Mouse (Mus musculus) left cerebral cortex, adult 2 months (tissue): Measurements from ENCODE around the gene Ankrd31. TPM values are rescaled to one million over a fixed set of nuclear protein-coding genes. Genes with fewer than 3 reads are reported as not detected.
A peak's percentile ranks its signal among the peaks of the same experiment; 100 is the strongest.

Source experiments
- DNase-seq, 2 experiments: peaks; one replicate each; pipeline ENCODE4 v3.0.0; 2021 to 2022; ENCODE audit warnings: low spot score in 2 of 2, mixed read lengths in 1 of 2; ENCODE audit errors: extremely low spot score in 1 of 2
- H3K27ac ChIP-seq: fragments of 200-600 bp; 2 replicates; pipeline ENCODE4 v1.8.1; 2022
- H3K4me3 ChIP-seq: fragments of 200-600 bp; 2 replicates; pipeline ENCODE4 v1.8.1; 2022
- CTCF ChIP-seq: fragments of 200-600 bp; IDR thresholded peaks from 2 replicates; pipeline ENCODE4 v1.8.1; 2022; ENCODE audit warnings: antibody characterized with exemption, mild to moderate bottlenecking, moderate library complexity
- intact Hi-C: fragments of 180-260 bp; cut with DNase I; formaldehyde crosslinking; loops from one replicate; pipeline ENCODE4 v1.15.1; 2025
- long read RNA-seq, 2 experiments: library from polyadenylated mRNA; stranded (forward); transcript quantifications; one replicate each; pipeline ENCODE4 v2.0.0; 2021; ENCODE audit warnings: borderline mapping rate in 2 of 2
- total RNA-seq, 2 experiments: library from RNA; stranded (reverse); gene quantifications; 2 replicates each; pipeline ENCODE4 v1.2.3; 2021

Ankrd31 gene
- under 1 TPM in 1 of 2 experiments, not detected in 1; 0.57 TPM for total RNA-seq
- long read RNA-seq, experiment 1: 0 reads
- long read RNA-seq, experiment 2: 0 reads

DNA sequence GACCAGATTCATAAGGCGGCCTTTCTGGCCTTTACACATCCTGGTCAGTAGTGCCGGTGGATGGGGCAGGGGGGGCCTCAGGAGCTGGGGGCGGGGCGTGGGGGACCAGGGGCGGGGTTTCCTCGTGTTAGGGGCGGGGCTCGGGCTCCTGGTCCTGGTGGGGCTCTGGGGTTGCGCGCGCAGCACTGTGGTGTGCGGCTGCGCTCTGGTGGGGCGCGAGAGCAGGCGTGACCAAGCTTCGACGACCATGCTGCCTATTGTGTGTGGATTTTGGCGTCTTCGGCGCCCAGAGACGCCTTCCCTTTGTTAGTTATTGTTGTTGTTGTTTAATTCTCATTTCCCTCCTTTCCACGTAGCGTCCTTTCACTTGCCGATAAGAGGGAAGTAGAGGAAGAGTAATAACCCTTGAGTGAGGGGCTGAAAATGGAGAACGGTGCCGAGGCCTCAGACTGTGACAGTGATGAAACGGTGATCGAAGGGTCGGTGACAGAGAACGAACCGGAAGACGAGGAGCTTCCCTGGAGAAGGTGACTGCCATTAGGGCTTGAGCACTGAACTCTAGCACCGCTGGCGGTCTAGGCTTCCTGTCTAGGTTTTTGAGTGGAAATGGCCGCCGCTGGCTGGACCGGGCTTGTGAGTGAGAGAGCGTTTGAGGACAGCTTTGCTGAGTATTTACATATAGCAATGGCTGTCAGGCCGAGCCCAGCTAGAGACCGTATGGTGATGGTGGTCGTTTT is at the start of gene Ankrd31:
Ankrd31 (plus strand) TSS at position 164 of the 737 bp plus-strand sequence.
- DNase-seq: no peak
- Histone ChIP-seq H3K27ac (no peak within 1 kb of the TSS), H3K4me3 (no peak within 1 kb of the TSS)
- intact Hi-C loops: no loop called here
- no peak for TF ChIP-seq CTCF

DNA sequence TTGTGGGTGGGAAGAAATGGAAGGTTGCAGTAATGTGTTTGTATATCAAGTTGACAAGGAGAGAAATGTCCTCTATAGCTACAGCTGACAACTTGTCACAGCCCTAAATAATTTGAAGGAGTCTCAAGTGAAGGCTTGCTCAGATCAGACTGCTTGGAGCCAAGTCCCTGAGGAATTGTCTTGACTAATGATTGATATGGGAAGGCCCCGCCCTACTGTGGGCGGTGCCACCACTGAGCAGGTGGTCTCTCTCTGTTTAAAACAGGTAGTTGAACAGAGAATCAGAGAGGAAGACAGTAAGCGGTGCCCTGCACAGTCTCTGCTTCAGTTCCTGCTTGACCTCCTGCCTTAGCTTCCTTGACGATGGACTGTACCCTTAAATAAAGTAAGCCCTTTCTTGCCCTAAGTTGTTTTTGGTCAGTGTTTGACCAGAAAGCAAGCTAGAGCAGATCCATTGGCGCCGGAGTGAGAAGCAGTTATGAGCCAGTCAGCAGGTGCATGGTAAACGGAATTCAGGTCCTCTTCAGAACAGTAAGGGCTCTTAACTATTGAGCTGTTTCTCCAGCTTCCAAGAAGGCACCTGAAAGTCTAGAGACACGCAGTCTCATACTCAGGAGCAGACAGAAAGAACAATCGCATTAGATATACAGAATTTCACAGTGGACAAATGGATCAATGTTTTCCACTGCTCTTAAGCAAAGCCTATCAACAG is 45.3 kb upstream of the Ankrd31 start:
- no peak for DNase-seq
- Histone ChIP-seq H3K4me3 (no peak overlapping the region), H3K27ac (no peak overlapping the region)
- intact Hi-C loops: no loop called here
- TF ChIP-seq CTCF: no peak

DNA sequence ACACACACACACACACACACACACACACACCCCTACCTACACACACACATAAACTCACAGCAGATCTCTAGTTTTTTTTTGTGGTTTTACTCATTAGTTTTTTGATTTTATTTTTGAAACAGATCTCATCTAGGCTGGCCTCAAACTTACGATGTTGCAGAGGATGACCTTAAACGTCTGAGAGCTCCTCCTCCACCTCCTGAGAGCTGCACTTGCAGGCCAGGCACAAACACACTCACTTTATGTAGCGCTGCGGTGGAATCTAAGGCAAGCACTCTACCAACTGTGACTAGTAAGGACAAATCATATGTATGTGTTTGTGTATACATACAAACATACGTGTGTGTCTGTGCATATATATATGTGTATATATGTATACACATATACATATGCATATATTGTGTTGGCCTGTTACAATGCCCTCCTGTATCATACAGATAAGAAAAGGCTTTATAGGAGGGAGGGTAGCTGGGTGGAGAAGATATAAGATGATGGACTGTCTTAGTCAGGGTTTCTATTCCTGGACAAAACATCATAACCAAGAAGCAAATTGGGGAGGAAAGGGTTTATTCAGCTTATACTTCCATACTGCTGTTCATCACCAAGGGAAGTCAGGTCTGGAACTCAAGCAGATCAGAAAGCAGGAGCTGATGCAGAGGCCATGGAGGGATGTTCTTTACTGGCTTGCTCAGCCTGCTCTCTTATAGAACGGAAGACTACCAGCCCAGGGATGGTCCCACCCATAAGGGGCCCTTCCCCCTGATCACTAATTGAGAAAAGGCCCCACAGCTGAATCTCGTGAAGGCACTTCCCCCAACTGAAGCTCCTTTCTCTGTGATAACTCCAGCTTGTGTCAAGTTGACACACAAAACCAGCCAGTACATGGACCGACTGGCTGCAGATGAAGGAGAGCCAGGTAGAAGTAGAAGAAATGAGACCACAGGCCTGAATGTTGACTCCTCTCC is 38.5 kb upstream of the Ankrd31 start:
- TF ChIP-seq CTCF: no peak
- intact Hi-C loops: no loop called here
- Histone ChIP-seq H3K4me3 (no peak overlapping the region), H3K27ac (no peak overlapping the region)
- no peak for DNase-seq

DNA sequence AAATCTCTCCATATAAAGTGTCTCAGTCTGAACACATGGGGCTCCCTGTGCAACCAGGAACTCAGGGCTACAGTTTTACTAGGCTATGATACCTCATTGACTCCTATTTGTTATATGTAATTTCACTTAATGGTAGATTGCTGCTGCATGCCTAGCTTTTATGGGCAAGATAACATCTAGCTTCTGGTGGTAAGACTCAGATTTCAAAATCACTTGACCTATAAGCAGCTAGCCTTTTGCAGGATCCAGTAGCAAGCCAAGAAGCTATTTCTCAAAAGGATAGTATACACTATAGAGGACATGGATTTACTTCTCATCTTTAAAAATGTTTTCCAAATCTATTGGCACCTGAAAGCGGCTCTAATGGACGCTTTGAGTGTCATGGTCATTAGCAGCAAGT is 31.8 kb upstream of the Ankrd31 start:
- TF ChIP-seq CTCF: no peak
- Histone ChIP-seq H3K27ac (no peak overlapping the region), H3K4me3 (no peak overlapping the region)
- no peak for DNase-seq
- intact Hi-C loops: no loop called here

DNA sequence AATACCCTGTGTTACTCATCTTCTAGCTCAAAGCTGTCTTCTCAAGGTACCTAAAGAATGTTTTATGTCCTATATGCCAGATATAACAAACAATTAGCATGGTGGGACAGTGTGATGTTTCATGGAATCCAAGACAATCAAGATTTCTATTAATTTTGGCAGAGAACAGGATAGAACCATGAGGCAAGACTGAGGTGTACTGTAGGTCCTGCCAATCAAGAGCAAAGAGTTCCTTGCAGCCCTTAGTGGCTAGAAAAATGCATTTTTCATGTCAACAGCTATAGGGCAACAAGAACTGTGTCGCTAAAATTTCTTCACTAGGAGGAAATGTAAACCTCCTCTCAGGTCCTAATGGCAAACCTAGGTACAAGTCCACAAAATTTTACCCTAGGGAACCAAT is 30.3 kb upstream of the Ankrd31 start:
- no peak for TF ChIP-seq CTCF
- Histone ChIP-seq H3K4me3 (no peak overlapping the region), H3K27ac (no peak overlapping the region)
- intact Hi-C loops: no loop called here
- no peak for DNase-seq

DNA sequence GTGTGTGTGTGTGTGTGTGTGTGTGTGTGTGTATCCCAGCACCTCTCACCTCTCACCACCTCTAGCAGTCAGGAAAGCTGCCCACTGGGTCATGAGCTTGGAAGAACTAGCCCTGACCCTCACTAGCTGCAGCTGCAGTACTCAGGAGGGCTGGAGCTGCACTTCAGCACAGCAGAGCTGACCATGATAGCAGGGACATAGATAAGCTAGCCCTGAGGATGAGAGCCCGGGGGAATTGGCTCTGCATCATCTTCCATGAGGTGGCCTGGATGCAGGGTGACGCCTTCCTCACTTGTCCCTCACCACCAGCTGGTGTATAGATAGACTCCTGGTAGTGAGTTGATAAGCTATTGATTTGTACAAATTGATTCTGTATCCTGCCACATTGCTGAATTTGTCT is 28.1 kb upstream of the Ankrd31 start:
- no peak for DNase-seq

DNA sequence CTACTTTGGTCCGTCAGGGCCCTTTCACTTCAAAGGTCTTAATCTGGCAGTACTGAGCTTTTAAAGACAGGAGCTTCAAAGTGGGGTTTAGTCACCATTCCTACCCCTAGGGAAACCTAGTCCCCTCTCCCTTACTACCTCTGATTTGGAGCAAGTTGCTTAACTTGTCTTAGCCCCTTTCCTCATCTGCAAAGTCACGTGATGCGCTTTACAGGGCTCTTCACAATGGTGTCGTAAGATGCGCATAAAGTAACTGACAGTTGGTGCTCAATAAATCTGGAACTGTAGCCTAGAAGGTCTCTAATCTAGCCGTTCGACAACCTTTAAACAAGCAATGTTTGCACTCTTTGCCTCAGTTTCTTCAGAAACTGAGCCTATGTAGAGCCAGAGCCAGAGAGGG is 19.8 kb upstream of the Ankrd31 start:
- no peak for DNase-seq
- Histone ChIP-seq H3K4me3 (no peak overlapping the region), H3K27ac (no peak overlapping the region)
- no peak for TF ChIP-seq CTCF
- intact Hi-C loops: no loop called here

More for the DNA sequence above, 28.1 kb upstream of the Ankrd31 start:
- H3K4me3 ChIP-seq: no peak overlapping the region
- intact Hi-C loops: no loop called here
- H3K27ac ChIP-seq: no peak overlapping the region
- TF ChIP-seq CTCF: no peak

DNA sequence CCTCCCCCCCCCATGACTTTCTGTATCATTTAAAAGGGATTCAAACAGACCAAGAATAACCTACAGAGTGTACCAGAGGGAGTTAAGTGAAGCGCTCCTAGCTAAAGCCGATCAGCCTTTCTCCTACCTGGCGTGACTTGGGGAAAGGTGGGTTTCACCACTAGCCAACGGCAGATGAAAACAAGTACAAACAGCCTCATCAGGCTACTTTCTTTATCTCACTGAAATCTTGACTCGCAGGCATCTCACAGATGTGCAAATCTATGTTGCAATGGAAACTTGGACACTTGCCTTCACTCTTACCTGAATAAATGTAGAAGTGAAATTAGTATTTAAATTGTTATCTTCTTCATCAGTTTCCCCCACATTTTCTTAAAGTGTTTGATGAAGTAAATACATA is 18.9 kb upstream of the Ankrd31 start:
- Histone ChIP-seq H3K4me3 (no peak overlapping the region), H3K27ac (no peak overlapping the region)
- intact Hi-C loops: no loop called here
- TF ChIP-seq CTCF: no peak
- DNase-seq: no peak

DNA sequence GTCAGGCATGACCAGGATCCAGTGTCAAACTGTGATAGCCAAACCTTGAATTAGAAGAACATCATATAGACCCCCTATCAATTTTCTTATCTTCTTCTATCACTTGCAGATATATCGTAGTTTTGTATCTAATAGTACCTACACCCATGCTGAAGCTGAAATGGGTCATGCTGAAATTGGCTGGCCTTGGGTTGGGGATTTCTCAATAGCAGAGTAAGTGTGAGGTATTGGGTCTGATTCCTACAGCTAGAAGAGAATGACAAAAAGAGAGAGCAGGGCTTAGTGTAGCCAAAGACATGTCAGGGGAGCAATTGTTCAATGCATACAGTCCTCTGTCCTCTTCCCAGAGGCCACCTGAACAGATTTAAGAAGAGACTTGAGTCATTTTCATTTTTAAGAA is 18.0 kb upstream of the Ankrd31 start:
- TF ChIP-seq CTCF: no peak
- no peak for DNase-seq
- no peak overlapping the region for H3K4me3 ChIP-seq
- intact Hi-C loops: loop anchor here (10.0 kb wide), 1 partner anchor 325 kb away; no protein-coding TSS in a partner anchor
- H3K27ac ChIP-seq: no peak overlapping the region

DNA sequence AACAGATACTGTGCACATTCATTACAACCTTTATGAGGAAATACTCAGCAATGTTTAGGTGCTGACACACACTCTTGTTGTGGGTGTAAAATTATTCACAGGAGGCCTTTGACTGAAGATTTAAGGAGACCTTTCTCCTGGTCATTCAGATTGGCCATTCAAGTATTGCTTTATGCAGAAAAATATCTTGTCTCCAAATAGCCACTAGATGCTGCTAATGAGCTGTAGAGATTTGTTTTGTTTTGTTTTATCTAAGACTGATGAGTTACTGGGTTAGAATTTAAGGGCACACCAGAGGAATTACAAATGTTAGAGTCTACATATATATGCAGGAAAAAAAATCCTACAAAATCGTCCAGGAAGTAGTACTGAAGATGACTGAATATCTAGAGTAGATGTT is 12.9 kb upstream of the Ankrd31 start:
- H3K27ac ChIP-seq: no peak overlapping the region
- TF ChIP-seq CTCF: peak; percentile 62
- intact Hi-C loops: loop anchor here (10.0 kb wide), 1 partner anchor 320 kb away; no protein-coding TSS in a partner anchor
- H3K4me3 ChIP-seq: no peak overlapping the region
- no peak for DNase-seq

DNA sequence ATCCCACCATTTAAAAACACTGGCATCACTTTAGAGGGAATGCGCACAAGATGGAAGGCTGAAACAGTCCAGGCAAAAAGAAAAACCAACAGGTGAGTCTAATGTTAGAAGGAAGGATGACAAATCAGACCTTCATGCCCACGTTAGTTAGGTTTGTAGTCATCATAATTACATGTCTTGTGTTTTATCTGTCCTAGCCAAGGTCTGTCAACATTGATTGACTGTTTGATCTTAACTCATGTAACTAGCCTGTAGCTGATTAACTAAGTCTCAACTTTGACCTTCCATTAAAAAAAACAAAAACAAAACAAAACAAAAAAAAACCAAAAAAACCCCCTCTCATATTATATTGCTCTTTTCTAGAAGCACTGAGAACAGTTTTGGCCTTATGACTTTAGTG is 7.9 kb upstream of the Ankrd31 start:
- no peak for DNase-seq
- TF ChIP-seq CTCF: no peak
- no peak overlapping the region for H3K27ac ChIP-seq
- H3K4me3 ChIP-seq: no peak overlapping the region
- intact Hi-C loops: no loop called here
